Mouse (Mus musculus) kidney, postnatal 0 days (tissue): ENCODE results near the gene Ddr2. TPM values are rescaled to one million over a fixed set of nuclear protein-coding genes. Genes with fewer than 3 reads are reported as not detected.

ENCODE experiments used
- ATAC-seq: fragments of 200-750 bp; cut with Nextera tagmentation; replicated peaks from 2 replicates; pipeline ENCODE4 v1.8.0; 2017; ENCODE audit warnings: low read depth, moderate number of reproducible peaks, moderate TSS enrichment, moderate library complexity; ENCODE audit not compliant: low FRiP score
- DNase-seq: peaks from one replicate; pipeline ENCODE4 v3.0.0-alpha.2; 2016; ENCODE audit warnings: low spot score
- H3K27ac ChIP-seq: fragments of 300-500 bp; sonication (generic); 2 replicates; pipeline ENCODE4 v1.5.1; 2014; ENCODE audit warnings: mild to moderate bottlenecking
- H3K27me3 ChIP-seq: fragments of 300-500 bp; sonication (generic); 2 replicates; pipeline ENCODE4 v1.6.1; 2014; ENCODE audit warnings: low read length, mixed read lengths; ENCODE audit not compliant: insufficient read depth
- H3K36me3 ChIP-seq: fragments of 300-500 bp; sonication (generic); 2 replicates; pipeline ENCODE4 v1.6.1; 2014; ENCODE audit warnings: low read length, mixed read lengths; ENCODE audit not compliant: insufficient read depth
- H3K4me1 ChIP-seq: fragments of 300-500 bp; sonication (generic); replicated peaks from 2 replicates; pipeline ENCODE4 v1.6.1; 2014; ENCODE audit warnings: antibody characterized with exemption, low read length, mixed read lengths; ENCODE audit not compliant: insufficient read depth
- H3K4me2 ChIP-seq: fragments of 300-500 bp; sonication (generic); 2 replicates; pipeline ENCODE4 v1.6.1; 2014; ENCODE audit warnings: mild to moderate bottlenecking, low read length, moderate library complexity, mixed read lengths
- H3K4me3 ChIP-seq: fragments of 300-500 bp; sonication (generic); replicated peaks from 2 replicates; pipeline ENCODE4 v1.5.1; 2014; ENCODE audit warnings: low read depth, low read length
- H3K9ac ChIP-seq: fragments of 300-500 bp; sonication (generic); 2 replicates; pipeline ENCODE4 v1.6.1; 2014; ENCODE audit warnings: low read depth, low read length
- H3K9me3 ChIP-seq: fragments of 300-500 bp; sonication (generic); replicated peaks from 2 replicates; pipeline ENCODE4 v1.6.1; 2016; ENCODE audit warnings: low read length, inconsistent platforms, mixed read lengths
- CTCF ChIP-seq: IDR thresholded peaks from 2 replicates; pipeline ENCODE4 v1.5.1; 2016; ENCODE audit warnings: antibody characterized with exemption, low read depth, mild to moderate bottlenecking, moderate library complexity
- WGBS: fragments of 180-500 bp; shearing (Covaris S2); extraction: QIAGEN DNeasy Blood & Tissue Kit; methylation state at CpG from one replicate; pipeline ENCODE4 v1.1.7; 2014; 5-methylcytosine and 5-hydroxymethylcytosine counted together
- polyA plus RNA-seq: library from polyadenylated mRNA; unstranded; fragments of >200 nt; fragmentation: Nextera tagmentation; extraction: Ambion mirVana; gene quantifications from 2 replicates; pipeline ENCODE4 v1.2.1, GENCODE M21; 2015

Ddr2 gene
- polyA plus RNA-seq, 1 experiment from 2014 or later: 19.9 TPM

DNA sequence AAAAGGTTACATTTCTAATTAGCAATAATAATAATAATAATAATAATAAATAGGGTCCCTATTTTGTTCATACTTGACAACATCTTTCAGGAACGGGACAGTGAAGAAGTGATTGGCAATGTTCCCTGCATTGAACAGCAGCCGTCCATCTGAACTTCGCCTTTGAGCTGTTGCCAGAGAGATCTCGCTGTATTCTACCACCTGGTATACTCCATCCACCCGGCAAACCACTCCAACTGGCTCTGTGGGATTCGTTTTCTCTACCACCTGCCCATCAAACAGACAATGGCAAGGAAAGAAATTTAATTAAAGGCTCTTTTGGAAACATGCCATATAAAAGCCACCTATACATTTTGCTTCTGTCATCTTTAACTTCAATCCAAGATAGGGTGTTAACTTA lies 40.3 kb upstream of the Ddr2 start:
- Histone ChIP-seq H3K4me2 (no peak overlapping the region), H3K27me3 (no peaks in the 10 kb centered on the region), H3K27ac (no peak overlapping the region), H3K9me3 (no peaks in the 10 kb centered on the region), H3K36me3 (peaks cover 18% of the 10 kb centered on the region), H3K4me3 (no peak overlapping the region), H3K9ac (no peak overlapping the region), H3K4me1 (no peaks in the 10 kb centered on the region)
- 87% methylated on average over 6 of the region's 6 CpGs for WGBS
- no peak for TF ChIP-seq CTCF
- DNase-seq (no peak), ATAC-seq (no peak)

DNA sequence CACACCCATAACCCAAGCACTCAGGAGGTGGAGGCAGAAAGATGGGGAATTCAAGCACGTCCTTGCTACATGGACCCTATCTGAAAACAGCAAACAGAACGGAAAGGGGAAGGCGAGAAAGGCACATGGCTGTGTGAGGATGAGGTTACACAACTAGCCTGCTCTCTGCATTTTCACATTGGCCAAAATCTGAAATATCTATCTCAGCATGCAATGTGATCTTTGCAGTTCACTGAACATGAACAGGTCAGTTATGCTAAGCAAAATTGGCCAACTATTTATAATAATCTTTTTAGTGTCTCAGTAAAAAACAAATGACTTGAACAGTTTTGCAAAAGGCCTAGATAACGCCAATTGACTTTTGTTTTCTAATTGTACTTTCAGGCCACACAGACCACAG lies 39.2 kb upstream of the Ddr2 start:
- WGBS: 86% methylated on average over 4 of the region's 4 CpGs
- ATAC-seq (no peak), DNase-seq (no peak)
- Histone ChIP-seq H3K9ac (no peak overlapping the region), H3K4me1 (no peaks in the 10 kb centered on the region), H3K36me3 (peaks cover 14% of the 10 kb centered on the region), H3K4me3 (no peak overlapping the region), H3K4me2 (no peak overlapping the region), H3K9me3 (no peaks in the 10 kb centered on the region), H3K27me3 (no peaks in the 10 kb centered on the region), H3K27ac (no peak overlapping the region)
- no peak for TF ChIP-seq CTCF

DNA sequence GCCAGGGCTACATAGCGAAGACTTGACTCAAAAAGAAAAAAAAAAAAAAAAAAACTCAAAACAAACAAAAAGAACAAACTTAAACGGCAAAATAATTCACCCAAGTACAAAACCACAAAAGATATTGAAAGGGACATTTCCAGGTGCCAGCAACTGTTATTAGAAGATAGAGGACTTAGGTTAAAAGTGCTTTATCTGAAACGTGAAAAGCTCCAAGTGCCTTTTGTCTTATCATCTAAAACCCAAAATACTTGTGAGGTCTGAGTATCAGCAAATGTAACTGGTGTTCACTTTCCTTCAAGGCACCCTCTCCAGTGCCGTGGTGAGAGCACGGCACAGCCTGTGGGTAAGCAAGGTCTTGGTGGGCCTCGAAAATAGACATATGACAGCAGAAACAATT lies 38.0 kb upstream of the Ddr2 start:
- Histone ChIP-seq H3K9ac (no peak overlapping the region), H3K36me3 (peaks cover 14% of the 10 kb centered on the region), H3K4me2 (no peak overlapping the region), H3K27me3 (no peaks in the 10 kb centered on the region), H3K27ac (no peak overlapping the region), H3K4me3 (no peak overlapping the region), H3K4me1 (no peaks in the 10 kb centered on the region), H3K9me3 (no peaks in the 10 kb centered on the region)
- 91% methylated on average over 6 of the region's 6 CpGs for WGBS
- TF ChIP-seq CTCF: no peak
- ATAC-seq: no peak
- no peak for DNase-seq

DNA sequence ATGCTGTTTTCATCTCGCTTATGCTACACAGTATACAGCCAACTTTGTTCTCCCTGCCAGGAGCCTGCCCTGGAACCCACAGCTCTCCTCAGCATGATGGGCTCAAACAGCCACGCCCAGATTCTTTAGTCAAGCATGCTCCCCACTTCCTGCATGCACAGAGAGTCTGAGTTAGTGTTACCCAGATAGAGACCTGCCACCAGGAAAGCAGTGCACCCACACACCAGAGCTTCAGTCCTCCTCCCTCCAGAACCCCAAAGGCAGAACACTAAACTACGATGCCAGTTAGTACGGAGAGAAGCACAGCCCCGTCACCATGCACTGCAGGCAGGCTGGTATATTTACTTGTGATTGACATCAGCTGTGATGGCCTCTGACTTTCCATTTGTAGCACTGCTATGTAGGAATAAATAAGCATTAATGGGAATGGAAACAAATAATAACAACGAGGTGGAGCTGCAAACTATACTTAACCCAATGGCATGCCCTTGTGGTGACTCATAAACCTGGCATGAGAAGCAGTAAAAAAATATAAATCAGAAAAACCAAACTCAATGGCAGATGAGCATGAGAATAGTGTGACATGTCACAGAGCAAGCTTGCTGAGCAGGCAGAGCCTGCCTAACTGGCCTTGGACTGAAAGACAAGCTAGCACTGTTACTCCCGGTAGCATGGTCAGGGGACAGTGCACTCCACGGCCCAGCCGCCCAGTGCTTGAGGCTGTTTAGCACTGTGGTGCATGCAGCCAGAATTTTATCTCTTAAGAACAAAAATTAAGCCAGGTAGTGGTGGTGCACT lies 37.3 kb upstream of the Ddr2 start:
- H3K9me3 ChIP-seq: no peaks in the 10 kb centered on the region
- no peak overlapping the region for H3K4me2 ChIP-seq
- no peak for TF ChIP-seq CTCF
- WGBS: 83% methylated on average over 9 of the region's 9 CpGs
- H3K4me1 ChIP-seq: no peaks in the 10 kb centered on the region
- H3K36me3 ChIP-seq: peaks cover 14% of the 10 kb centered on the region
- ATAC-seq (no peak), DNase-seq (no peak)
- H3K9ac ChIP-seq: no peak overlapping the region
- H3K27ac ChIP-seq: no peak overlapping the region
- H3K27me3 ChIP-seq: no peaks in the 10 kb centered on the region
- no peak overlapping the region for H3K4me3 ChIP-seq

DNA sequence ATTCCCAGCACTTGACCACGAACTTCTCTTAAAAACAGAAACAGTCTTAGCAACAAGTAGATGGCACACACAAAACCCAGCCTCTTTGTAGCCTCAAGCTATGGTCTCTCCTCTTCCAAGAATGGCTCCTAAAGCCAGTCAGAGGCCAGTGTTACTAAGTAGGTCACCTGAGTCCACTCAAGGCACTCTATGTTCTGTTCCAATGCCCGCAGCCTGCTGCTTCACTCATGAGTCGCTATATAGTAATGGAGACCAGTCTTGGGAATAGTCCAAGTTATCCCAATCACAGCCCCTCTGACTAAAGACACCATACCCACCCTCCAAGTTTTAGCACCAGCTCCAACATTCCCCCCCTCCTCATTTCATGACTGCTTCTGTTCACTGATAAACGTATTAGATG lies 35.0 kb upstream of the Ddr2 start:
- ATAC-seq: no peak
- TF ChIP-seq CTCF: no peak
- no peak overlapping the region for H3K4me2 ChIP-seq
- H3K4me3 ChIP-seq: no peak overlapping the region
- peaks cover 12% of the 10 kb centered on the region for H3K36me3 ChIP-seq
- no peak overlapping the region for H3K27ac ChIP-seq
- no peaks in the 10 kb centered on the region for H3K27me3 ChIP-seq
- no peaks in the 10 kb centered on the region for H3K9me3 ChIP-seq
- no peaks in the 10 kb centered on the region for H3K4me1 ChIP-seq
- no peak overlapping the region for H3K9ac ChIP-seq
- 88% methylated on average over 4 of the region's 4 CpGs for WGBS
- DNase-seq: no peak

DNA sequence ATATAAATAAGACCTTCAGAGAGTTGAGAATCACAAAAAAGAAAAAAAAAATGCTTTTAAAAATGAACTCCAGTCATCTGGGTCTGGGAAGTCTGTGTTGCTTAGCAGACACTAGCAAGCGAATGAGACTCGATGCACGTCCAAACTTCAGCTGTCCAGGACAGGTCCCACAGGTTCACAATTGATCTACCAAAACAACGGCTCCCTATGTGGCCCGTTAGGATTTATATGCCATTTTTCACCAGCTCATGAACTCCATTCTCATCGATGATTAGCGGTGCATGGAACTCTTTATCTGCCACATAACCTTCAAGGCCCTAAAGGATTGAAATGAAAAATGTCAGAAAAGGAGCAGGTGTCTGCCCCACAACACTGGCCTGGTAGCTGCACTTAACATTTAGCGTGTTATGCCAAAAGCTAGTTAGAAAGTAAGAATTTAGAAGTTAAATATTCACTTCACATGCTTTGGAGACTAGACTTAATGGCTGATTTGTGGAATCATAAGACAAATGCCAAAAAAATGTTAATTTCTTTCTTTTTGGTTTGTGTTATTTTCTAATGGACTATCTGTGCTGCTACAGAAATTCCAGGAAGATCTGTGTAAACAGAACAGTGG lies 31.8 kb upstream of the Ddr2 start:
- H3K36me3 ChIP-seq: peaks cover 4% of the 10 kb centered on the region; the same call in 1 of the 2 replicates
- no peak overlapping the region for H3K4me2 ChIP-seq
- TF ChIP-seq CTCF: no peak
- WGBS: 85% methylated on average over 8 of the region's 8 CpGs
- no peak for ATAC-seq
- no peak overlapping the region for H3K9ac ChIP-seq
- H3K9me3 ChIP-seq: no peaks in the 10 kb centered on the region
- no peaks in the 10 kb centered on the region for H3K4me1 ChIP-seq
- H3K27ac ChIP-seq: no peak overlapping the region
- no peaks in the 10 kb centered on the region for H3K27me3 ChIP-seq
- H3K4me3 ChIP-seq: no peak overlapping the region
- no peak for DNase-seq
